Mouse (Mus musculus): ENCODE data around the gene Mgat5.

Mgat5 gene

GRCm38 (mm10) chr1:127442880-127443877 lies 238.4 kb downstream of the Mgat5 start:
- DNase-seq, result peak; percentile 33

- DNase-seq, result peak; percentile 71
Measured at GRCm38 (mm10) chr1:127444836-127445485, 240.1 kb downstream of the Mgat5 start.

GRCm38 (mm10) chr1:127453397-127453796 lies 248.6 kb downstream of the Mgat5 start:
- no peak for DNase-seq

- DNase-seq, result peak; percentile 76
Measured at GRCm38 (mm10) chr1:127459015-127459451, 254.2 kb downstream of the Mgat5 start.

GRCm38 (mm10) chr1:127459576-127459975 lies 254.8 kb downstream of the Mgat5 start:
- no peak for DNase-seq

- DNase-seq, result no peak
Measured at GRCm38 (mm10) chr1:127461017-127461416, 256.2 kb downstream of the Mgat5 start.

GRCm38 (mm10) chr1:127464041-127464440 lies 259.2 kb downstream of the Mgat5 start:
- no peak for DNase-seq

- no peak for DNase-seq
Measured at GRCm38 (mm10) chr1:127465292-127465691, 260.5 kb downstream of the Mgat5 start.

- DNase-seq, result no peak
Measured at GRCm38 (mm10) chr1:127467238-127467637, 262.4 kb downstream of the Mgat5 start.

GRCm38 (mm10) chr1:127470175-127470574 lies 265.4 kb downstream of the Mgat5 start:
- DNase-seq, result no peak

GRCm38 (mm10) chr1:127475756-127476155 lies 270.9 kb downstream of the Mgat5 start:
- DNase-seq, result no peak

- DNase-seq, result no peak
Measured at GRCm38 (mm10) chr1:127482911-127483310, 278.1 kb downstream of the Mgat5 start.

GRCm38 (mm10) chr1:127484188-127484587 lies 279.4 kb downstream of the Mgat5 start:
- peak; percentile 24 for DNase-seq

GRCm38 (mm10) chr1:127484826-127485225 lies 280.0 kb downstream of the Mgat5 start:
- DNase-seq, result peak; percentile 63

- peak; percentile 48 for DNase-seq
Measured at GRCm38 (mm10) chr1:127487161-127487560, 282.3 kb downstream of the Mgat5 start.

GRCm38 (mm10) chr1:127496737-127497543 lies 292.1 kb downstream of the Mgat5 start:
- peak; percentile 75 for DNase-seq

GRCm38 (mm10) chr1:127498746-127499145 lies 293.9 kb downstream of the Mgat5 start:
- no peak for DNase-seq

- DNase-seq, result peak; percentile 81
Measured at GRCm38 (mm10) chr1:127500219-127500618, 295.4 kb downstream of the Mgat5 start.

GRCm38 (mm10) chr1:127500701-127501100 lies 295.9 kb downstream of the Mgat5 start:
- DNase-seq, result no peak

- no peak for DNase-seq
Measured at GRCm38 (mm10) chr1:127507042-127507650, 302.3 kb downstream of the Mgat5 start.

GRCm38 (mm10) chr1:127508067-127508739 lies 303.4 kb downstream of the Mgat5 start:
- DNase-seq, result no peak

GRCm38 (mm10) chr1:127508921-127509320 lies 304.1 kb downstream of the Mgat5 start:
- DNase-seq, result no peak

Data from lung, postnatal 10 days (tissue).